Mouse (Mus musculus) liver, embryonic 14.5 days (tissue): ENCODE results near the gene Rbms3. TPM values are rescaled to one million over a fixed set of nuclear protein-coding genes. Genes with fewer than 3 reads are reported as not detected.

ENCODE experiments used
- ATAC-seq: fragments of 200-750 bp; cut with Nextera tagmentation; 2 replicates; pipeline ENCODE4 v1.8.0; 2017; ENCODE audit warnings: moderate number of reproducible peaks, mild to moderate bottlenecking, moderate library complexity; ENCODE audit not compliant: insufficient read depth
- DNase-seq, 3 experiments: peaks; one replicate each; pipeline ENCODE4 v3.0.0-alpha.2; 2012 to 2013; ENCODE audit warnings: low read depth in 3 of 3, low spot score in 3 of 3
- H3K27ac ChIP-seq: fragments of 300-500 bp; sonication (generic); 2 replicates; pipeline ENCODE4 v1.5.1; 2014; ENCODE audit warnings: moderate library complexity, mild to moderate bottlenecking, control low read depth, inconsistent platforms
- H3K27me3 ChIP-seq: fragments of 300-500 bp; sonication (generic); 2 replicates; pipeline ENCODE4 v1.6.1; 2014; ENCODE audit warnings: mild to moderate bottlenecking, low read length, moderate library complexity; ENCODE audit not compliant: control insufficient read depth, insufficient read depth
- H3K36me3 ChIP-seq: fragments of 300-500 bp; sonication (generic); replicated peaks from 2 replicates; pipeline ENCODE4 v1.6.1; 2014; ENCODE audit warnings: low read depth; ENCODE audit not compliant: control insufficient read depth, insufficient read depth
- H3K4me1 ChIP-seq, 2 experiments: fragments of 200-500 bp in 1 of 2; fragments of 300-500 bp in 1 of 2; sonication (generic) in 1 of 2; replicated peaks; 2 replicates each; pipeline ENCODE4 v1.6.1; 2012 to 2014; ENCODE audit warnings: antibody characterized with exemption in 1 of 2, inconsistent platforms in 1 of 2, low read length in 1 of 2; ENCODE audit not compliant: control insufficient read depth in 2 of 2, insufficient read depth in 2 of 2
- H3K4me2 ChIP-seq: fragments of 300-500 bp; sonication (generic); 2 replicates; pipeline ENCODE4 v1.6.1; 2014; ENCODE audit warnings: low read depth, mild to moderate bottlenecking, control low read depth, moderate library complexity
- H3K4me3 ChIP-seq, 2 experiments: fragments of 200-500 bp in 1 of 2; fragments of 300-500 bp in 1 of 2; sonication (generic) in 1 of 2; 2 replicates each; pipeline ENCODE4 v1.5.1; 2012 to 2014; ENCODE audit warnings: low read depth in 2 of 2, low read length in 2 of 2, mild to moderate bottlenecking in 2 of 2, control low read depth in 1 of 2, inconsistent platforms in 1 of 2, moderate library complexity in 1 of 2; ENCODE audit not compliant: insufficient read depth in 1 of 2
- H3K9ac ChIP-seq: fragments of 300-500 bp; sonication (generic); replicated peaks from 2 replicates; pipeline ENCODE4 v1.6.1; 2014; ENCODE audit warnings: mild to moderate bottlenecking, control low read depth, moderate library complexity
- H3K9me3 ChIP-seq: fragments of 300-500 bp; sonication (generic); 2 replicates; pipeline ENCODE4 v1.6.1; 2016; ENCODE audit warnings: low read length, mixed read lengths; ENCODE audit not compliant: control insufficient read depth
- CTCF ChIP-seq: IDR thresholded peaks from 2 replicates; pipeline ENCODE4 v1.5.1; 2016; ENCODE audit warnings: antibody characterized with exemption, low read depth, control low read depth
- EP300 ChIP-seq: IDR thresholded peaks from 2 replicates; pipeline ENCODE4 v1.6.1; 2016; ENCODE audit warnings: antibody characterized with exemption, low read depth
- whole genome bisulfite sequencing: fragments of 180-500 bp; shearing (Covaris S2); extraction: QIAGEN DNeasy Blood & Tissue Kit; methylation state at CpG from one replicate; pipeline ENCODE4 v1.1.7; 2014; ENCODE audit not compliant: insufficient replicate concordance; 5-methylcytosine and 5-hydroxymethylcytosine counted together
- polyA plus RNA-seq, 2 experiments: library from polyadenylated mRNA; depleted of rRNA in 1 of 2; stranded (reverse) in 1 of 2; unstranded in 1 of 2; fragments of >200 nt; fragmentation: Nextera tagmentation in 1 of 2; extraction: Ambion mirVana in 1 of 2; gene quantifications; 2 replicates each; pipeline versions ENCODE4 v1.2.1 to v1.2.3; 2012 to 2014

Rbms3 gene
- polyA plus RNA-seq, 2 experiments, result 0.88 to 2.4 TPM

DNA sequence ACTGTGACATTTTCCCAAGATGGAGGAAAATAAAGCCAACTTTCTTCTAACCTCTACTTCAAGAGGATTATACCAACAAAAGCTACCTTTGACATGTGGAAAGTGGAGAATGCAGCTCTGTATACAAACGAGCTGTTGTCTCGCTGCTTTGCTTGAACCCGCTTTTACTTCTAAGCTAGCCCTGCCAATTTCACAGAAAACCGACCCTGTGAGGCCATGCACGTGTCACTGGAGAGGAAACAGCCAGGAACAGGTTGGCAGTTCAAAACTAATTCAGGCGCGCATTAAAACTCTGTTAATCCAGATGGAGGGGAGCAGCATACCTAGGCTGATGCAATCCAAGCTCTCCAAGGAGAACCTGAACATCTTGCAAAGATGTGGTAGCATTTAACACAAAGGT, 796.0 kb downstream of the Rbms3 start:
- Histone ChIP-seq H3K4me2 (no peak overlapping the region), H3K27me3 (no peaks in the 10 kb centered on the region), H3K4me3 (no peak overlapping the region), H3K9me3 (no peaks in the 10 kb centered on the region), H3K4me1 (peaks cover 2 to 4% of the 10 kb centered on the region in 2 experiments; a peak in 3 of 4 replicates), H3K9ac (no peak overlapping the region), H3K27ac (no peak overlapping the region), H3K36me3 (no peaks in the 10 kb centered on the region)
- TF ChIP-seq EP300 (no peak), CTCF (no peak)
- DNase-seq (no peak), ATAC-seq (no peak)
- 71% methylated on average over 7 of the region's 7 CpGs for WGBS

DNA sequence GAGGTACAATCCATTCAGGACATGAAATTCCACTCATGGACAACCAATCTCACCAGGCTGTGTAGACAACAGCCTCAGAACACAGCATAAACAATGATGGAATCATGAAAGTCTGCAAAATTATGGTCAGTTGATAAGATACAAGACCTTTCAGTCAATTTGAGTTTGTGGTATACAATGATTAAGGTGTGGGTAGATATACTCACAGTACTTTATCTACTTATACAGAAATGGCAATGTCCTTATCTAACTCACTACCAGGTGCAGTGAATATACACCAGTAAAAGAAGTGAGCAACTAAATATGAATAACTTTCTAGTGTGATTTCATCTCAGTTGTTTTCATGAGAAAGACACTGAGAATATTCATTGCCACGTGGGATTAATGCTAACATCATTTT, 796.9 kb downstream of the Rbms3 start:
- H3K4me3 ChIP-seq, result no peak overlapping the region
- no peaks in the 10 kb centered on the region for H3K9me3 ChIP-seq
- H3K27ac ChIP-seq, result no peak overlapping the region
- H3K27me3 ChIP-seq, result no peaks in the 10 kb centered on the region
- H3K4me2 ChIP-seq, result no peak overlapping the region
- H3K4me1 ChIP-seq, result peaks cover 2 to 4% of the 10 kb centered on the region in 2 experiments; a peak in 3 of 4 replicates
- no peaks in the 10 kb centered on the region for H3K36me3 ChIP-seq
- DNase-seq, result no peak
- peak; percentile 47; the same call in 1 of the 2 replicates for TF ChIP-seq EP300
- no peak for TF ChIP-seq CTCF
- H3K9ac ChIP-seq, result no peak overlapping the region
- peak; percentile 59 for ATAC-seq
- WGBS, result 46% methylated on average over 1 of the region's 1 CpGs

DNA sequence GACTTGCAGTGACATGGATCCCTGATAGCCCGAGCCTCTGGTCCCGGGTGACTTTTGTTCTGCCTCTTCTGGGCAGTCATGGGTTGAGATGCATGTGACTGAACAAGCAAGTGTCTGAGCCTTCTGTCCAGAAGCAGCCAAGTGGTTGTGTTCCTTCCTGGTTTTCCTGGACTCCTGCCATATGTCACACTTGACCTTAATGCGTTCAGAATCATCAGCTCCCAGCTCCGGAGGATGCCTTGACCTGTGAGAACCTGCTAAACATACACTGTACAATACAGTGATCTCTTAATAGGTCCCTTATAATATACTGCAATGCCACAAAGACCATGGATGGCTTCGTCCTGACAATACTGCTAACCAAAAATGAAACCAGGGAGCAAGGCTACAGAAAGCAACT, 798.3 kb downstream of the Rbms3 start:
- H3K9me3 ChIP-seq, result no peaks in the 10 kb centered on the region
- no peak overlapping the region for H3K27ac ChIP-seq
- no peaks in the 10 kb centered on the region for H3K36me3 ChIP-seq
- TF ChIP-seq CTCF (no peak), EP300 (no peak)
- 63% methylated on average over 5 of the region's 5 CpGs for WGBS
- no peaks in the 10 kb centered on the region for H3K27me3 ChIP-seq
- no peak overlapping the region for H3K4me2 ChIP-seq
- peaks cover 2 to 4% of the 10 kb centered on the region in 2 experiments; a peak in 3 of 4 replicates for H3K4me1 ChIP-seq
- no peak overlapping the region for H3K9ac ChIP-seq
- H3K4me3 ChIP-seq, result no peak overlapping the region
- DNase-seq, result no peak
- ATAC-seq, result no peak

DNA sequence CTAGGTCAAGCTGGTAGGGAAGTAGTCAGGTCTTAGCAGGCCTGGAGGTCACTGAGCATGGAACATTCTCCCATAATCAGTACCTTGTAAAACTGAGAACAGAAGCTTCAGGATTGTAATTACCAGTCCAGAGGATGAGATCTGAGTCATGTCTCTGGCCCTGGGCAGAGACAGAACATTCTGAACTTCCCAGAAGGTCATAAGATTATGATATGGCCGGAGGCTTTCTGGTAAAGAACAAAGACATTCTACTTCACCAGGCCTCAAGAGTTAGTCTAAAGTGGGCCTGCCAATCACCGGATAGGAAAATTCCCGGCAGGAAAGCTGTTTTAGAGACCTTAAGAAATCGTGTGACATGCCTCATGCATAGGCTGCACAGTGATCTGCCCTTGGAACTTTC, 799.8 kb downstream of the Rbms3 start:
- Histone ChIP-seq H3K36me3 (no peaks in the 10 kb centered on the region), H3K9ac (no peak overlapping the region), H3K9me3 (no peaks in the 10 kb centered on the region), H3K27me3 (no peaks in the 10 kb centered on the region), H3K27ac (no peak overlapping the region), H3K4me1 (peaks cover 2 to 4% of the 10 kb centered on the region in 2 experiments; a peak in 3 of 4 replicates), H3K4me3 (no peak overlapping the region), H3K4me2 (no peak overlapping the region)
- ATAC-seq (no peak), DNase-seq (no peak)
- WGBS, result 61% methylated on average over 4 of the region's 4 CpGs
- TF ChIP-seq CTCF (no peak), EP300 (no peak)

DNA sequence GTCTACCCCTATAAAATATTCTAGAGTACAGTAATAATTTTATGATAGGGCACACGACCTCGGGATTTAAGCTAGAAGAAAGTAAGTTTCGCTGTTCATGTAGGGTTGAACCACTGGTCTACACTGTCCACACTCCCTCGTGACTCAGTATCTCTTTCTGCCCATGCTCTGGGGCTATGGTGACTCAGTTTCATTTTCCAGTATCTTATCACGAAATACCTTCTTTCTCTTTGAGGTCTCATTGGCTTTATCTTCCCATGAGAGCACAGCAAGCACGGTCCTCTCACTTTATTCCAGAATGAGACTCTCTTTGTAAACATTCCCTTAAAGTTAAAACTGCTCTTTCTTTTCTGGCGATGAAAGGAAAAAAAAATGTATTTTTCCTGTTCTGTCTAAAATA, 808.1 kb downstream of the Rbms3 start:
- H3K36me3 ChIP-seq, result no peaks in the 10 kb centered on the region
- no peak overlapping the region for H3K9ac ChIP-seq
- WGBS, result 41% methylated on average over 7 of the region's 7 CpGs
- H3K27me3 ChIP-seq, result no peaks in the 10 kb centered on the region
- DNase-seq (peak in 1 of 3 experiments; percentile 9), ATAC-seq (peak; percentile 83)
- H3K4me3 ChIP-seq, result no peak overlapping the region
- TF ChIP-seq CTCF (no peak), EP300 (no peak)
- H3K4me1 ChIP-seq, result peaks cover 6 to 16% of the 10 kb centered on the region in 2 experiments; a peak in 3 of 4 replicates
- H3K27ac ChIP-seq, result no peak overlapping the region
- H3K9me3 ChIP-seq, result no peaks in the 10 kb centered on the region
- H3K4me2 ChIP-seq, result no peak overlapping the region; the same call in 1 of the 2 replicates
